Mouse (Mus musculus) heart, postnatal 0 days (tissue): ENCODE measurements at regions not wholly inside any gene's neighbourhood (a gene's known extent, or its start where the extent isn't known, plus 50 kb on each side); places are given as distances from the start of the nearest gene placed in this dataset.

ENCODE experiments used
- ATAC-seq: fragments of 200-750 bp; cut with Nextera tagmentation; 2 replicates; pipeline ENCODE4 v1.8.0; 2017; ENCODE audit warnings: low read depth, moderate number of reproducible peaks, moderate library complexity; ENCODE audit not compliant: insufficient read depth
- DNase-seq: peaks from one replicate; pipeline ENCODE4 v3.0.0-alpha.2; 2016; ENCODE audit warnings: low spot score
- H3K27ac ChIP-seq: fragments of 300-500 bp; sonication (generic); 2 replicates; pipeline ENCODE4 v1.5.1; 2014; ENCODE audit warnings: low read depth, mild to moderate bottlenecking
- H3K27me3 ChIP-seq: fragments of 300-500 bp; sonication (generic); 2 replicates; pipeline ENCODE4 v1.6.1; 2014; ENCODE audit warnings: low read length, mixed read lengths; ENCODE audit not compliant: control insufficient read depth, insufficient read depth
- H3K36me3 ChIP-seq: fragments of 300-500 bp; sonication (generic); replicated peaks from 2 replicates; pipeline ENCODE4 v1.6.1; 2014; ENCODE audit warnings: low read length, mixed read lengths; ENCODE audit not compliant: control insufficient read depth, insufficient read depth
- H3K4me1 ChIP-seq: fragments of 300-500 bp; sonication (generic); 2 replicates; pipeline ENCODE4 v1.6.1; 2014; ENCODE audit warnings: antibody characterized with exemption; ENCODE audit not compliant: control insufficient read depth, insufficient read depth
- H3K4me2 ChIP-seq: fragments of 300-500 bp; sonication (generic); 2 replicates; pipeline ENCODE4 v1.6.1; 2014; ENCODE audit warnings: low read depth, mild to moderate bottlenecking, low read length, moderate library complexity
- H3K4me3 ChIP-seq: fragments of 300-500 bp; sonication (generic); 2 replicates; pipeline ENCODE4 v1.5.1; 2014; ENCODE audit warnings: low read depth, low read length
- H3K9ac ChIP-seq: fragments of 300-500 bp; sonication (generic); replicated peaks from 2 replicates; pipeline ENCODE4 v1.6.1; 2014; ENCODE audit warnings: low read depth, low read length, mixed read lengths
- H3K9me3 ChIP-seq: fragments of 300-500 bp; sonication (generic); replicated peaks from 2 replicates; pipeline ENCODE4 v1.6.1; 2016; ENCODE audit warnings: low read length; ENCODE audit not compliant: control insufficient read depth
- CTCF ChIP-seq: IDR thresholded peaks from 2 replicates; pipeline ENCODE4 v1.5.1; 2016; ENCODE audit warnings: antibody characterized with exemption, control low read depth, low read depth
- EP300 ChIP-seq: IDR thresholded peaks from 2 replicates; pipeline ENCODE4 v1.6.1; 2016; ENCODE audit warnings: antibody characterized with exemption, low read depth
- WGBS: fragments of 180-500 bp; shearing (Covaris S2); extraction: QIAGEN DNeasy Blood & Tissue Kit; methylation state at CpG from one replicate; pipeline ENCODE4 v1.1.7; 2014; 5-methylcytosine and 5-hydroxymethylcytosine counted together

DNA sequence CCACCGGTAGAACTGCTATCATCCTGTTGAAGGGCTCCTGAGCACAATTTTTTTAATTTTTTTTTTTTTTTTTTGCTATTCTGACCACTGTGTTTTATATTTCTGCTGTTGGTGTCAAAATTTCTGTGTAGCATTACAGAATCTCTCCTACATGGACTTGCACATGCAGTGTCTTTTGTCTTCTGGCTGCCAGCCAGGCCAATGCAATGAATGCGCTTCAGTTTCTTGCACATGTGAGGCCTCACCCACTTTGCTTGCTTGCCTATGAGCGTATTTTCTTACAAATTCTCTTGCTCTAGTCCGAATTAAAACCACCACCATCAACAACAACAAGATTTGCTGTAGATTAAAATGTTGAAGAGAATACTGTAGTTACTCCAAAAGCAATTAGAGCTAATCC is 213.2 kb upstream of the P2ry1 start:
- WGBS, result 76% methylated on average over 4 of the region's 4 CpGs
- ATAC-seq, result no peak
- no peak overlapping the region for H3K4me3 ChIP-seq
- H3K27ac ChIP-seq, result no peak overlapping the region
- TF ChIP-seq EP300 (no peak), CTCF (no peak)
- H3K4me1 ChIP-seq, result 0 out of 2 replicates have a peak, but pooled peaks cover 7% of the 10 kb centered on the region
- H3K9ac ChIP-seq, result no peak overlapping the region
- H3K4me2 ChIP-seq, result no peak overlapping the region
- no peaks in the 10 kb centered on the region for H3K36me3 ChIP-seq
- DNase-seq, result no peak
- H3K27me3 ChIP-seq, result no peaks in the 10 kb centered on the region
- no peaks in the 10 kb centered on the region for H3K9me3 ChIP-seq

DNA sequence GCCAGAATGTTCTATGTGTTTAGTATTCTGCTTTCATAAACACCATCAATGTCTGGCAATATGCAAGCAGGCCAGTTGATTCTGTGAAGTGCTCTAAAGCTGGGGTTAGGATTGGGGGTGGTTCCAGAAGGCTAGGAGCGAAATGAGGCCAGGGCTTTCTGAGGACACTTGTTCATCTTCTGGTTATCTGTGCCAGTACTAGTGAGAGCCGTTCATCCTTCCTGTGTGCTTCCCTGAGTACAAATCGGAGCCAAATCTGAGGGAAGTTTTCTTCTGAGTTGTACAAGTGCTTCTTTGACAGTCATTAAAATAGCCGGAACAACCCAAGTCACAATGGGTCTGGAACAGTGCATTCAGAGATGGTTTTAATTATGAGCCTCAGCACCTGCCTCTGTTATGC is 210.4 kb upstream of the P2ry1 start:
- 60% methylated on average over 4 of the region's 4 CpGs for WGBS

DNA sequence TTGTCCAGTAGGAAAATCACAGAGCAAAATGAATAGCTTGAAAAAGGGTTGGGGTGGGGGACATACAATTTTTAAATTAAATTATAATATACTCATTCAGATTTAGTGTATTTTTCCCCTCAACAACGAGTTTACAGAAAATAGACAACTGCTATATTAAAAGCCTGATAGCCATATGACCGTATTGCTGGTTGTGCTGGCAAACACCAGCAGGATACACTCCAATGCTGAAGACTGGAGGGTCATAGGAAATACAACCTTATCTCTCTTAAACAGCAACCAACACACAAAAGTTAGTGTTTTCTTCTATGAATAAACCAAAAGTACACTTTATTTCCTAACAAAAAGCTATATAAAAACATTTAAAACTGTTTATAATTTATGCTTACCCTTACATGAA is 206.4 kb upstream of the P2ry1 start:
- no peak overlapping the region for H3K4me2 ChIP-seq
- no peaks in the 10 kb centered on the region for H3K9me3 ChIP-seq
- H3K4me3 ChIP-seq, result no peak overlapping the region
- H3K27me3 ChIP-seq, result no peaks in the 10 kb centered on the region
- H3K4me1 ChIP-seq, result no peaks in the 10 kb centered on the region
- H3K9ac ChIP-seq, result no peak overlapping the region
- TF ChIP-seq CTCF, result no peak
- no peak for TF ChIP-seq EP300
- ATAC-seq, result no peak
- no peaks in the 10 kb centered on the region for H3K36me3 ChIP-seq
- H3K27ac ChIP-seq, result no peak overlapping the region
- no peak for DNase-seq
- WGBS, result 53% methylated on average over 2 of the region's 2 CpGs

More for the DNA sequence above, 210.4 kb upstream of the P2ry1 start:
- Histone ChIP-seq H3K36me3 (no peaks in the 10 kb centered on the region), H3K9ac (no peak overlapping the region), H3K4me2 (no peak overlapping the region), H3K4me3 (no peak overlapping the region), H3K27me3 (no peaks in the 10 kb centered on the region), H3K27ac (no peak overlapping the region), H3K9me3 (no peaks in the 10 kb centered on the region), H3K4me1 (no peaks in the 10 kb centered on the region)
- TF ChIP-seq CTCF (no peak), EP300 (no peak)
- ATAC-seq, result no peak
- DNase-seq, result no peak

DNA sequence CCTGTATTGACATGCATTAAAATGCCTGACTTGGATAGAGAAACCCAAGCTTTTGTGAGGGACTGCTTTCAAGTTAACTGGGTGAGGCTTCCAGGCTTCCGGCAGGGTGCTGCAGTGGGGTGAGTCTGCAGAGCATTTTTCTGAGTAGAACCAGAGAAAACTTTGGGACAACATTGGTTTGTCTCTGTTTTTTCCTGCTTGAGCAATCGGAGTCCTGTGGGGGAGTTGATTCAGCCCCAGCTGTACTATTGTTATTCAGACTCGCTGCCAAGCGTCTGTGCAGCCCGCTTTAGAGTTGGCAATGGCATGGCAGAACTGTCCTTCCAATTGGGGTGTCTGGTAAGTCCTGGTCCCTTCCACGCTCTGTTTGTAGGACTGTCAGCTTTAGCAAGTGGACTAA is 204.8 kb upstream of the P2ry1 start:
- Histone ChIP-seq H3K9me3 (no peaks in the 10 kb centered on the region), H3K36me3 (no peaks in the 10 kb centered on the region), H3K9ac (no peak overlapping the region), H3K27me3 (no peaks in the 10 kb centered on the region), H3K27ac (peak overlapping the region; percentile 25; the same call in 1 of the 2 replicates), H3K4me3 (no peak overlapping the region), H3K4me1 (no peaks in the 10 kb centered on the region), H3K4me2 (no peak overlapping the region)
- TF ChIP-seq EP300, result no peak
- TF ChIP-seq CTCF, result no peak
- ATAC-seq, result no peak
- no peak for DNase-seq
- 70% methylated on average over 6 of the region's 6 CpGs for WGBS

DNA sequence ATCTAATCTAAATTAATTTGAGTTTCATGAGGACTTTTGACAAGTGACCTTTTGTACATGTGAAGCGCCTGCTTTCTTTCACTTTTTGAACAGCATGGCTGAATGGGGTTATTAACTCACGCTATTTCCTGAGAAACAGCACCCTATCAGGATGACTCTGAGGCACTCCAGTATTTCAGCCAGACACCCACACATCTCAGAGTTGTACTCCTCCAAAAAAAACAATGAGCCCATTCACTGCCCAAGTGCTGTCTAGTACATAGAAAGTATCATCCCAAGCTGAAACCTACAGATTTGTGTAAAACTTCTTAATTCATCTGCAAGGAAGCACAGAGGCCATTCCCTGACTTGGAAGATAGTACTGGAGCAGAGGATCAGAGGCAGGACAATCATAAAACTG is 204.1 kb upstream of the P2ry1 start:
- no peaks in the 10 kb centered on the region for H3K4me1 ChIP-seq
- no peaks in the 10 kb centered on the region for H3K36me3 ChIP-seq
- no peaks in the 10 kb centered on the region for H3K9me3 ChIP-seq
- TF ChIP-seq EP300 (no peak), CTCF (no peak)
- no peak overlapping the region for H3K4me2 ChIP-seq
- WGBS, result 68% methylated on average over 2 of the region's 2 CpGs
- H3K9ac ChIP-seq, result no peak overlapping the region
- no peak for DNase-seq
- no peaks in the 10 kb centered on the region for H3K27me3 ChIP-seq
- ATAC-seq, result no peak
- no peak overlapping the region for H3K4me3 ChIP-seq
- H3K27ac ChIP-seq, result no peak overlapping the region

DNA sequence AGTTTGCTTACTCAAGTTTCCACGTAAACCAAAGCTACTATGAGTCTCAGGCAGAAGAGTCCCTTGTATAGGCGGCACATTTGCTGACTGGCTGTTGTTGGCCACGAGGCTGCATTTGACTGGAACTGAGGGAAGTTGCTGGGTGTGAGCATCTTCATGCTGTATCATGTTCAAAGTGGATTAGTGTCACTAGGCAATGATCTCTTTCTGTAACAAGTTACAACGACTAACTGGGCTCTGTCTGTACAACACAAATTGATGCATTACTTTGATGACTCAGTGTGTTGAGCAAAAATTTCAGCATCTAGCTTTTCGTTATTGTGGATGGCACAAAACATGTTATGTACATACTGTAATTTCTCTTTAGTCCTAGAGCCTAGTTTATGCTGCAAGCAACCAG is 203.7 kb upstream of the P2ry1 start:
- ATAC-seq, result no peak
- Histone ChIP-seq H3K36me3 (no peaks in the 10 kb centered on the region), H3K4me2 (no peak overlapping the region), H3K27me3 (no peaks in the 10 kb centered on the region), H3K27ac (no peak overlapping the region), H3K9ac (no peak overlapping the region), H3K4me1 (no peaks in the 10 kb centered on the region), H3K4me3 (no peak overlapping the region), H3K9me3 (no peaks in the 10 kb centered on the region)
- no peak for TF ChIP-seq EP300
- 71% methylated on average over 5 of the region's 5 CpGs for WGBS
- no peak for DNase-seq
